Mouse (Mus musculus) erythroblast, embryonic 14.5 days (primary cell): ENCODE measurements around the gene Rnf187.

Source experiments
- GATA1 ChIP-seq: IDR thresholded peaks from 2 replicates; pipeline ENCODE4 v1.6.1; 2012; ENCODE audit warnings: low read length, inconsistent platforms, mixed read lengths
- TAL1 ChIP-seq: IDR thresholded peaks from 3 replicates; pipeline ENCODE4 v1.6.1; 2012; ENCODE audit warnings: low read length, inconsistent platforms, mixed read lengths

GRCm38 (mm10) chr11:58955143-58955867, 16.6 kb upstream of the Rnf187 start:
- no peak for TF ChIP-seq TAL1
- no peak for TF ChIP-seq GATA1
